Mouse (Mus musculus) spleen, adult 2 months (tissue): Measurements from ENCODE around the gene Rngtt. TPM values are rescaled to one million over a fixed set of nuclear protein-coding genes. Genes with fewer than 3 reads are reported as not detected.

Experiments used
- DNase-seq, 2 experiments: peaks; one replicate each; pipeline versions ENCODE4 v3.0.0 to v3.0.0-alpha.2; 2012 to 2021; ENCODE audit warnings: low spot score in 2 of 2, low read depth in 1 of 2
- H3K27ac ChIP-seq: fragments of 200-500 bp; 2 replicates; pipeline ENCODE4 v1.5.1; 2012; ENCODE audit warnings: low read length, inconsistent platforms; ENCODE audit not compliant: insufficient read depth
- H3K27me3 ChIP-seq: fragments of 200-500 bp; 2 replicates; pipeline ENCODE4 v1.6.1; 2012; ENCODE audit warnings: mild to moderate bottlenecking, moderate library complexity, low read length, inconsistent platforms; ENCODE audit not compliant: control insufficient read depth, insufficient read depth
- H3K36me3 ChIP-seq: fragments of 200-500 bp; 2 replicates; pipeline ENCODE4 v1.6.1; 2012; ENCODE audit warnings: mild to moderate bottlenecking, low read length, inconsistent platforms; ENCODE audit not compliant: control insufficient read depth, insufficient read depth
- H3K4me1 ChIP-seq: fragments of 200-500 bp; 2 replicates; pipeline ENCODE4 v1.6.1; 2011; ENCODE audit warnings: inconsistent platforms; ENCODE audit not compliant: control insufficient read depth, insufficient read depth, insufficient read length
- H3K4me3 ChIP-seq: fragments of 200-500 bp; 2 replicates; pipeline ENCODE4 v1.5.1; 2011; ENCODE audit warnings: mild to moderate bottlenecking, inconsistent platforms; ENCODE audit not compliant: insufficient read depth, insufficient read length; ENCODE audit errors: extremely low read depth
- CTCF ChIP-seq: fragments of 200-500 bp; IDR thresholded peaks from 2 replicates; pipeline ENCODE4 v1.5.1; 2011; ENCODE audit warnings: mild to moderate bottlenecking, inconsistent platforms; ENCODE audit not compliant: insufficient read depth, insufficient read length, insufficient replicate concordance; ENCODE audit errors: extremely low read depth
- POLR2A ChIP-seq: fragments of 200-500 bp; IDR thresholded peaks from 2 replicates; pipeline ENCODE4 v1.6.1; 2011; ENCODE audit warnings: low read depth, low read length, inconsistent platforms
- WGBS: fragments of 180-500 bp; shearing (Covaris S2); methylation state at CpG from one replicate; pipeline ENCODE4 v1.1.7; 2018; 5-methylcytosine and 5-hydroxymethylcytosine counted together
- polyA plus RNA-seq: library from polyadenylated mRNA; depleted of rRNA; stranded (reverse); fragments of >200 nt; gene quantifications from 2 replicates; pipeline ENCODE4 v1.2.3, GENCODE M21; 2012

Gene Rngtt
- polyA plus RNA-seq, 1 experiment = 2.4 TPM

- H3K27ac ChIP-seq = no peak overlapping the region
- WGBS = 43% methylated on average over 1 of the region's 1 CpGs
- no peaks in the 10 kb centered on the region for H3K4me1 ChIP-seq
- H3K36me3 ChIP-seq = no peaks in the 10 kb centered on the region
- H3K27me3 ChIP-seq = no peaks in the 10 kb centered on the region
- no peak for DNase-seq
- H3K4me3 ChIP-seq = no peak overlapping the region
- TF ChIP-seq POLR2A (no peak), CTCF (no peak)
Measured at GRCm38 (mm10) chr4:33467627-33468026, 157.5 kb downstream of the Rngtt start.

- no peak overlapping the region for H3K4me3 ChIP-seq
- H3K4me1 ChIP-seq = no peaks in the 10 kb centered on the region
- H3K27ac ChIP-seq = no peak overlapping the region
- TF ChIP-seq POLR2A (no peak), CTCF (no peak)
- no peak for DNase-seq
- no peaks in the 10 kb centered on the region for H3K36me3 ChIP-seq
- no peaks in the 10 kb centered on the region for H3K27me3 ChIP-seq
- 95% methylated on average over 3 of the region's 3 CpGs for WGBS
Measured at GRCm38 (mm10) chr4:33468151-33468550, 158.0 kb downstream of the Rngtt start.

- Histone ChIP-seq H3K36me3 (no peaks in the 10 kb centered on the region), H3K27me3 (no peaks in the 10 kb centered on the region), H3K27ac (no peak overlapping the region), H3K4me3 (no peak overlapping the region), H3K4me1 (no peaks in the 10 kb centered on the region)
- TF ChIP-seq CTCF (no peak), POLR2A (no peak)
- DNase-seq = no peak
- WGBS = 96% methylated on average over 1 of the region's 1 CpGs
Measured at GRCm38 (mm10) chr4:33470671-33471302, 160.7 kb downstream of the Rngtt start.

- WGBS = 92% methylated on average over 8 of the region's 8 CpGs
- no peak for DNase-seq
- H3K27me3 ChIP-seq = no peaks in the 10 kb centered on the region
- H3K27ac ChIP-seq = no peak overlapping the region
- H3K4me1 ChIP-seq = no peaks in the 10 kb centered on the region
- TF ChIP-seq CTCF = no peak
- TF ChIP-seq POLR2A = no peak
- H3K36me3 ChIP-seq = no peaks in the 10 kb centered on the region
- no peak overlapping the region for H3K4me3 ChIP-seq
Measured at GRCm38 (mm10) chr4:33478011-33478785, 168.1 kb downstream of the Rngtt start.

GRCm38 (mm10) chr4:33481721-33482120 lies 171.6 kb downstream of the Rngtt start:
- no peaks in the 10 kb centered on the region for H3K36me3 ChIP-seq
- H3K27me3 ChIP-seq = no peaks in the 10 kb centered on the region
- TF ChIP-seq POLR2A = no peak
- no peak for TF ChIP-seq CTCF
- no peak for DNase-seq
- H3K27ac ChIP-seq = no peak overlapping the region
- H3K4me3 ChIP-seq = no peak overlapping the region
- no peaks in the 10 kb centered on the region for H3K4me1 ChIP-seq

GRCm38 (mm10) chr4:33486050-33486449 lies 175.9 kb downstream of the Rngtt start:
- Histone ChIP-seq H3K27ac (no peak overlapping the region), H3K36me3 (no peaks in the 10 kb centered on the region), H3K27me3 (no peaks in the 10 kb centered on the region), H3K4me1 (no peaks in the 10 kb centered on the region), H3K4me3 (no peak overlapping the region)
- WGBS = 93% methylated on average over 1 of the region's 1 CpGs
- no peak for DNase-seq
- TF ChIP-seq POLR2A = no peak
- no peak for TF ChIP-seq CTCF

- Histone ChIP-seq H3K4me3 (no peak overlapping the region), H3K27me3 (no peaks in the 10 kb centered on the region), H3K4me1 (no peaks in the 10 kb centered on the region), H3K36me3 (no peaks in the 10 kb centered on the region), H3K27ac (no peak overlapping the region)
- DNase-seq = no peak
- WGBS = 91% methylated on average over 1 of the region's 1 CpGs
- TF ChIP-seq CTCF (no peak), POLR2A (no peak)
Measured at GRCm38 (mm10) chr4:33491108-33491507, 181.0 kb downstream of the Rngtt start.
